Mouse (Mus musculus) thymus, adult 2 months (tissue): ENCODE results near the gene Slc7a14. TPM values are rescaled to one million over a fixed set of nuclear protein-coding genes. Genes with fewer than 3 reads are reported as not detected.

Source experiments
- DNase-seq: peaks from one replicate; pipeline ENCODE4 v3.0.0; 2021
- H3K27ac ChIP-seq: fragments of 200-500 bp; 2 replicates; pipeline ENCODE4 v1.5.1; 2012; ENCODE audit warnings: low read length, control low read depth; ENCODE audit not compliant: control insufficient read depth, insufficient read depth
- H3K27me3 ChIP-seq: fragments of 200-500 bp; 2 replicates; pipeline ENCODE4 v1.6.1; 2012; ENCODE audit warnings: mild to moderate bottlenecking, low read length, moderate library complexity, mixed read lengths; ENCODE audit not compliant: control insufficient read depth, insufficient read depth
- H3K36me3 ChIP-seq: fragments of 200-500 bp; 2 replicates; pipeline ENCODE4 v1.6.1; 2012; ENCODE audit warnings: mild to moderate bottlenecking, low read length, moderate library complexity; ENCODE audit not compliant: control insufficient read depth, insufficient read depth
- H3K4me1 ChIP-seq: fragments of 200-500 bp; replicated peaks from 2 replicates; pipeline ENCODE4 v1.6.1; 2012; ENCODE audit warnings: low read length; ENCODE audit not compliant: control insufficient read depth, insufficient read depth
- H3K4me3 ChIP-seq: fragments of 200-500 bp; 2 replicates; pipeline ENCODE4 v1.5.1; 2012; ENCODE audit warnings: mild to moderate bottlenecking, low read length, control low read depth, moderate library complexity; ENCODE audit not compliant: control insufficient read depth, insufficient read depth
- CTCF ChIP-seq: fragments of 200-500 bp; IDR thresholded peaks from 2 replicates; pipeline ENCODE4 v1.5.1; 2012; ENCODE audit warnings: mild to moderate bottlenecking, control low read depth, low read length, moderate library complexity, borderline replicate concordance; ENCODE audit not compliant: control insufficient read depth, poor library complexity, insufficient read depth; ENCODE audit errors: extremely low read depth
- POLR2A ChIP-seq: fragments of 200-500 bp; IDR thresholded peaks from 2 replicates; pipeline ENCODE4 v1.6.1; 2012; ENCODE audit warnings: mild to moderate bottlenecking, low read length, control low read depth, moderate library complexity; ENCODE audit not compliant: control insufficient read depth, poor library complexity, insufficient read depth; ENCODE audit errors: extremely low read depth
- WGBS: fragments of 180-500 bp; shearing (Covaris S2); methylation state at CpG from one replicate; pipeline ENCODE4 v1.1.7; 2018; 5-methylcytosine and 5-hydroxymethylcytosine counted together
- polyA plus RNA-seq: library from polyadenylated mRNA; depleted of rRNA; stranded (reverse); fragments of >200 nt; gene quantifications from 2 replicates; pipeline ENCODE4 v1.2.3, GENCODE M21; 2012

The Slc7a14 gene
- polyA plus RNA-seq, 1 experiment = 0.03 TPM

- H3K27ac ChIP-seq = no peak overlapping the region
- 85% methylated on average over 1 of the region's 1 CpGs for WGBS
- no peak overlapping the region for H3K4me3 ChIP-seq
- no peak for DNase-seq
- no peaks in the 10 kb centered on the region for H3K36me3 ChIP-seq
- no peak for TF ChIP-seq POLR2A
- TF ChIP-seq CTCF = no peak
- H3K4me1 ChIP-seq = no peaks in the 10 kb centered on the region
- H3K27me3 ChIP-seq = no peaks in the 10 kb centered on the region
Measured at GRCm38 (mm10) chr3:31243478-31243877, 66.7 kb downstream of the Slc7a14 start.

- Histone ChIP-seq H3K36me3 (no peaks in the 10 kb centered on the region), H3K27ac (no peak overlapping the region), H3K27me3 (no peaks in the 10 kb centered on the region), H3K4me3 (no peak overlapping the region), H3K4me1 (no peaks in the 10 kb centered on the region)
- 94% methylated on average over 8 of the region's 8 CpGs for WGBS
- TF ChIP-seq POLR2A (no peak), CTCF (no peak)
- DNase-seq = no peak
Measured at GRCm38 (mm10) chr3:31240840-31241239, 69.3 kb downstream of the Slc7a14 start.

- H3K36me3 ChIP-seq = no peaks in the 10 kb centered on the region
- no peak overlapping the region for H3K4me3 ChIP-seq
- TF ChIP-seq POLR2A = no peak
- no peak for TF ChIP-seq CTCF
- H3K4me1 ChIP-seq = no peaks in the 10 kb centered on the region
- WGBS = 97% methylated on average over 3 of the region's 3 CpGs
- no peak for DNase-seq
- no peaks in the 10 kb centered on the region for H3K27me3 ChIP-seq
- no peak overlapping the region for H3K27ac ChIP-seq
Measured at GRCm38 (mm10) chr3:31239645-31240044, 70.5 kb downstream of the Slc7a14 start.

GRCm38 (mm10) chr3:31237936-31238335 lies 72.2 kb downstream of the Slc7a14 start:
- no peak for TF ChIP-seq CTCF
- TF ChIP-seq POLR2A = no peak
- no peak for DNase-seq

GRCm38 (mm10) chr3:31236146-31236545 lies 74.0 kb downstream of the Slc7a14 start:
- Histone ChIP-seq H3K4me3 (no peak overlapping the region), H3K36me3 (no peaks in the 10 kb centered on the region), H3K27ac (no peak overlapping the region), H3K4me1 (no peaks in the 10 kb centered on the region), H3K27me3 (no peaks in the 10 kb centered on the region)
- 86% methylated on average over 3 of the region's 3 CpGs for WGBS
- no peak for TF ChIP-seq POLR2A
- TF ChIP-seq CTCF = no peak
- DNase-seq = no peak

More at GRCm38 (mm10) chr3:31237936-31238335, 72.2 kb downstream of the Slc7a14 start:
- 45% methylated on average over 3 of the region's 3 CpGs for WGBS
- Histone ChIP-seq H3K4me1 (no peaks in the 10 kb centered on the region), H3K27ac (no peak overlapping the region), H3K36me3 (no peaks in the 10 kb centered on the region), H3K4me3 (no peak overlapping the region), H3K27me3 (no peaks in the 10 kb centered on the region)

- no peaks in the 10 kb centered on the region for H3K27me3 ChIP-seq
- no peak overlapping the region for H3K27ac ChIP-seq
- H3K4me3 ChIP-seq = no peak overlapping the region
- no peaks in the 10 kb centered on the region for H3K4me1 ChIP-seq
- TF ChIP-seq CTCF = no peak
- no peak for TF ChIP-seq POLR2A
- H3K36me3 ChIP-seq = no peaks in the 10 kb centered on the region
- DNase-seq = no peak
- WGBS = 85% methylated on average over 7 of the region's 7 CpGs
Measured at GRCm38 (mm10) chr3:31234356-31234755, 75.8 kb downstream of the Slc7a14 start.

- H3K4me1 ChIP-seq = no peaks in the 10 kb centered on the region
- H3K36me3 ChIP-seq = no peaks in the 10 kb centered on the region
- H3K27me3 ChIP-seq = no peaks in the 10 kb centered on the region
- TF ChIP-seq CTCF = no peak
- no peak for TF ChIP-seq POLR2A
- 83% methylated on average over 2 of the region's 2 CpGs for WGBS
- no peak overlapping the region for H3K27ac ChIP-seq
- no peak for DNase-seq
- H3K4me3 ChIP-seq = no peak overlapping the region
Measured at GRCm38 (mm10) chr3:31233746-31234312, 76.3 kb downstream of the Slc7a14 start.
